Mouse (Mus musculus) activated CD4-positive, CD25-positive, alpha-beta regulatory T cell, adult 9 weeks (primary cell): Measurements from ENCODE around the gene Mast2. TPM values are rescaled to one million over a fixed set of nuclear protein-coding genes. Genes with fewer than 3 reads are reported as not detected.

Source experiments
- polyA plus RNA-seq: library from polyadenylated mRNA; unstranded; fragments of 100-300 nt; shearing (Covaris generic); gene quantifications from one replicate; pipeline ENCODE4 v1.2.1, GENCODE M21; 2017

Mast2 gene
- 3.1 TPM for polyA plus RNA-seq

DNA sequence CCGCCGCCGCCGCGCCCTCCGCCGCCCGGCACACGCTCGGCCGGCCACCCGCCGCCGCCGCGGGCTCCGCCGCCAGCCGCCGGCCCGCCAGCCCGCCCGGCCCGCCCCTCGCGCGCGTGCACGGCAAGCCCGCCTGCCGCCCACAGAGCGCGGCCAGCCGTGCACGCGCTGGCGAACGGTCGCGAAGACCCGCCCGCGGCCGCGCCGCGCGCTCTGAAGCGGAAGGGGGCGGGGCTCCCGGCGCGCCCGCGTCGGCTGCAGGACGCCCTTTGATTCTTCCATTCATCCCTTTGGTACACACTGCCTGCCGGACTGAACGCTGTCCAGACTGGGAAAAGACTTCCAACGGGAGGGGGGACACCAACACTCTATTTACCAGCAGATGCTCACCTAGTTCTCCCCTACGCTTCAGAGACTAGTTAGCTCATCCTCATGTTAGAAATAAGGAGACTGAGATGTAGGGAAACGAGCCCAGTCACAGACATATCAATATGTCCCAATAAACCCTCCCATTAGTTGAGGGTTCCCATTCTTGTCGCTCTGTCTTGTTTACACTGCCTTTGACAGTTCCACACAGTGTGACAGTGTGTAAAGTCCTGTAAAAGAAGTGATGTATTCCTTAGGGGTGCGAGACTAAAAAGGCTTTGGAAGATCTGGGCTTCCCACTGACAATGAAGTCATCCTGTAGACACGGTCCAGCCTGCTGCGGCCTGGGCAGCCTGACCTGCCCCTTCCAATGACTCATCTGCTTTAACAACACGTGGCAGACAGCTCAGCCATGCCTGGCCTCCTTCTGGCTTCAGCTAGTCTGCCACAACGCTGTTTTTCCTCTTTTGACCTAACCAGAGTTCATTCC lies at the start of gene Mast2:
Mast2 (minus strand) TSS at position 58 of the 856 bp plus-strand sequence.

DNA sequence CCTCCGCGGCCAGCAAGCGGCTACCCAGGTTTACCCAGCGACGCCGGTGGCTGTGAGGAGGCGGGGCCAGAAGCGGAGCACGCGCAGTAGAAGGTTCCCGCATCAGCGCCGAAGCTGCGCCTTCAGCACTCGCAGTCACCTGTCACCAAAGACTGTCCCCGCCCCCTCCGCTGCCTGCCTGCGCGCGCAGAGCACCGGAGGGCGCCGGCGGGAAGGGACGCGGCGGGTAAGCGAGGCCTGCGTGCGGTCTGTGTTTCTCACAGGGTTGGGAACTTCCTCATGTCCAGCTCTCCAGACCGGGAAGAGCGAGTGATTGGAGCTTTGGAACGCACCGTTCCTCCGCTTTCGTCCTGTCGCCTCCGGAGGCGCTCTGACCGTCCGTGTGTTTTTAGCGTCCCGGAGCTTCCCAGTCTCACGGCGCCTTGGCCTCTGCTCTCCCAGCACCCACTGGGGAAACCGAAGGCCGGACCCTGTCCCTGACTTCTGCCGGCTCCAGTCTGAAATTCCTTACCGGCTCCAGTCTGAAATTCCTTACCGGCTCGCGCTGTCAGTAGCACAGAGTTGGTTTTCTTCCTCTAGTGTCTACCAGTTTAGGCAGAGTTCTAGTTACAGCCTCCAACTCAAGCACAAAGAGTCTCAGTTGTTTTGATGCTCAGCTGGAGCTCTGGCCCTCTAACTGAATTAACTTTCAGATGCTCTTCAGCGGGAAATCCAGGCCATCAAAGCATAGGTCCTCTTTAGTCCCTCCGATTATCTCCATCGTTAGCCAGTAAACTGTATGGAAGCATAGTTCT lies 43.6 kb upstream of the Mast2 start, which contains the start of gene Ipp:
Ipp (plus strand) TSS at position 125 of the 794 bp plus-strand sequence.

Other genes with a start within 250 kb of the Mast2 start
- 6.1 TPM for gene Pik3r3, start 242.6 kb downstream of the Mast2 start, polyA plus RNA-seq
- gene Ipp, start 43.4 kb upstream of the Mast2 start, polyA plus RNA-seq: 17.8 TPM
- gene Tmem69, start 91.8 kb upstream of the Mast2 start, polyA plus RNA-seq: 30.3 TPM
- 48.2 TPM for gene Gpbp1l1, start 93.5 kb upstream of the Mast2 start, polyA plus RNA-seq
- 15.1 TPM for gene Ccdc17, start 132.5 kb upstream of the Mast2 start, polyA plus RNA-seq
- 47.8 TPM for gene Nasp, start 163.8 kb upstream of the Mast2 start, polyA plus RNA-seq
- 361 TPM for gene Akr1a1, start 187.5 kb upstream of the Mast2 start, polyA plus RNA-seq
- 665 TPM for gene Prdx1, start 221.4 kb upstream of the Mast2 start, polyA plus RNA-seq
- gene Mmachc, start 244.2 kb upstream of the Mast2 start, polyA plus RNA-seq: 9.6 TPM
- 21.5 TPM for gene Ccdc163, start 244.3 kb upstream of the Mast2 start, polyA plus RNA-seq